Mouse (Mus musculus) ovary, postnatal 10 days (tissue): Measurements from ENCODE around the gene Utp11.

ENCODE experiments used
- DNase-seq: peaks from one replicate; pipeline ENCODE4 v3.0.0; 2022; ENCODE audit warnings: low spot score

Utp11 gene

GRCm38 (mm10) chr4:124704797-124705474 is 11.5 kb upstream of the Utp11 start:
- DNase-seq: no peak

- DNase-seq: peak; percentile 6
Measured at GRCm38 (mm10) chr4:124703881-124704796, 10.7 kb upstream of the Utp11 start.

GRCm38 (mm10) chr4:124703406-124703805 is 10.0 kb upstream of the Utp11 start:
- DNase-seq: no peak

- DNase-seq: no peak
Measured at GRCm38 (mm10) chr4:124701916-124702315, 8.5 kb upstream of the Utp11 start.

DNA sequence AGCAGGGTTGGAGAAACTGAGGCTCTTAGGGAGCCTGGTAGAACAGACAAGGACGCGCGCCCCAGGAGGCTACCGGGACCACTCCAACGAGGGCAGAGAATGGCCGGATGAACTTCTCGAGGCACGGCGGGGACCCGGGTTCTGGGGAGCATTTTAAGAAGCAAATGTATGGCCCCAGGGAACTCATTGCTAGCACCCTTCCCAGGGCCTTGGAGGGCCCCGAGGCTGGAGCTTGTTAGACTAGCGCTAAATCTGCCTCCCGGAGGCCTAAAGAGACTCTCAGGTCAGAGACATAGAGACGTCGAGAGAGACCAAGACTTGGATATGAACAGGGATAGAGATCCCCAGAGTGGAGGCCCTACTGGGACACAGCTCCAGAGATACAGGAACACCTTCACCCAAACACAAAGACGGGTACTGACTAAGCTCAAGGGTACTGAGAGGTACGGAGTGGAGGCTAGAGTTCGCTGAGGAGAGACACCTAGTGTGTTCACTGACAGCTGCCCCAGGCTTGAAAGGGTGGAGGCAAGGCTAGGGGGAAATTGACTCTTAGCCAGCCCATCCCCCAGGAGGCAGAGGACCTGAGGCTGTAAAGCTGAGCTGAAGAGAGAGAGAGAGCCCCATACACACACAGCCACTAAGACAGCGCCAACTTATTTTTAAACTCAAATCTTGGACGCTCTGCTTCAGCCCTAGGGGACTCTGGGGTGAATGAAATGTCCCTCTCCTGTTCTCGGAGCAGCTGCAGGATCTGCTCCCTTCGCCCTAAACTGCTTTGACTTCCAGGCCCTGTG is 7.8 kb upstream of the Utp11 start:
- peak; percentile 15 for DNase-seq

- peak; percentile 53 for DNase-seq
Measured at GRCm38 (mm10) chr4:124700248-124700971, 7.0 kb upstream of the Utp11 start, which contains the start of gene Fhl3. Gene Fhl3 (plus strand): TSS chr4:124700701.

- no peak for DNase-seq
Measured at GRCm38 (mm10) chr4:124699791-124700190, 6.4 kb upstream of the Utp11 start.

- DNase-seq: no peak
Measured at GRCm38 (mm10) chr4:124695786-124696516, 2.6 kb upstream of the Utp11 start.

- no peak for DNase-seq
Measured at GRCm38 (mm10) chr4:124694572-124694971, 1.2 kb upstream of the Utp11 start.

GRCm38 (mm10) chr4:124692416-124692861 is 961 bp downstream of the Utp11 start:
- DNase-seq: no peak

DNA sequence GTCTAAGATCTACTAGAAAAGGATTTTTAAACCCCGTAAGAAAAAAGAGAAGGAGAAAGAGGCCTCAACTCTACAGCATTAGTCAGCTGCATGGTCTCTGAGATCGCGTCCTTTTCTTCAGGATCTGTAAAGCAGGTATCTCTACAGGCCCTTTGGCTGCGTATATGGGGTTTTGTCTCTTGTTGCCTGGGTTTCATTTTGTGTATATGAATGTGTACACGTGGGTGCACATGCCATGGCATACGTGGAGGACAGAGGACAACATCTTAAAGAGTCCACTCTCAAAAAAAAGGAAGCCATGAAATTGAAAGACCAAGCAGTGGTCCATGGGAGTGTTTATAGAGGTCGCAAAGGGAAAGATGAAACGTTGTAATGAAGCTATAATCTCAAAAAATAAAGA is 1.9 kb downstream of the Utp11 start:
- DNase-seq: no peak

GRCm38 (mm10) chr4:124685897-124686402 is 7.5 kb downstream of the Utp11 start:
- DNase-seq: no peak

- DNase-seq: no peak
Measured at GRCm38 (mm10) chr4:124685453-124685852, 7.9 kb downstream of the Utp11 start.

- no peak for DNase-seq
Measured at GRCm38 (mm10) chr4:124685004-124685403, 8.4 kb downstream of the Utp11 start.

GRCm38 (mm10) chr4:124683474-124683873 is 9.9 kb downstream of the Utp11 start:
- DNase-seq: no peak

DNA sequence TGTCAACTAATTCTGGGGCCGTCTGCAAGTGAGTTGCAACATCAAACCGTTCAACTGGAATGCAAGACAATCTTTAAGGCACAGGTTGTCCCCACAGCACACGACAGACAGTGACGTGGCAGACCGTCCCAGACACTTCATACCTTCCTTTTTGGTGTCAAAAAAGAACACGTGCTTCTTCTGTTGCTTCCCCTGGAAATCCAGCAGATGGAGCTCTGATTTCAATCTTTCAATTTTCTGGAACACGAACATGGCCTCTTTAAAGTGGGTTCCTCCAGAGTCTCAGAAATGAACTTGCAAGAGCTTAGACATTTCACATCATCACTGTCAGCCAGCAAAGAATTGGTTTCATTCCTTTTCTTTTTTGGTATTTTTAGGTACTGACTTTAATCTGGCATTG is 11.1 kb downstream of the Utp11 start:
- DNase-seq: no peak

DNA sequence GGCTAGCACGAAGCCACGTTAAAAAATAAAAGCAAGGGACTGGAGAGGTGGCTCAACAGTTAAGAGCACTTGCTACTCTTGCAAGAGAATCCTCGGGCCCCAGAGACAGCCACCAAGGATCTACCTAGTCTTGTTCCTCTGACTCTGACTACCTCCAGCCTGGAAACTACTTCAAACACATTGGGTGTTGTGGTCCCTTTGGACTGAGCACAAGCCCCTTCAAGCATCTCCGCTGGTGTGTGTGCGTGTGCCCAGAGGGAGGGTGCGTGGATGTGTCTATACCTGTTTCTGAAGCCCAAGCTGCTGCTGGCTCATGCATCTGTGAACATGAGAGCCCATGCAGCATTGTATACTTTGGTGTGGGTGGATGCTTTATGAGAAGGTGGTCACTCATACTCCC is 17.4 kb downstream of the Utp11 start:
- DNase-seq: no peak

- no peak for DNase-seq
Measured at GRCm38 (mm10) chr4:124675037-124675436, 18.4 kb downstream of the Utp11 start.

- no peak for DNase-seq
Measured at GRCm38 (mm10) chr4:124674334-124675032, 18.9 kb downstream of the Utp11 start.
